Mouse (Mus musculus) spleen, adult 18-20 months (tissue): ENCODE results near the gene Foxk1.

Source experiments
- DNase-seq, 2 experiments: peaks; one replicate each; pipeline ENCODE4 v3.0.0; 2022; ENCODE audit warnings: mixed read lengths in 2 of 2

The Foxk1 gene

GRCm38 (mm10) chr5:142421886-142422285, 20.6 kb downstream of the Foxk1 start:
- no peak for DNase-seq

DNA sequence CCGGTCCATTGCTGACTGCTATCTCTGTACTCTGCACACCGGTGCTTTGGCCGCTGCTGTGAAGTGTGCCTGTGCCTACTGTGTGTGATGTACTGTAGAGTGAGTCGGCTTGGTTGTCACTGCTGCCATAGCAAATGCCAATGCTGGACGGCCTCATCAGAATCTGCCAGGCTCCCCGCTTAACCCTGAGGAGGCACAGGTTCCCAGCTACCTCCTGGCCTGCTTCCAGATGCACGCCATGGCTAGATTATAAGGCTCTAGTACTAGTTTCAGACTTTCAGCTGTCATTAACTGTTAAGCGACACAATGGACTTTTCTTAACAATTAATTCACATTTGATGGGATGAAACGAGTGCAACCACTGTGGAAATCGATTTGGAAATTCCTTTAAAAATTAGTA, 21.8 kb downstream of the Foxk1 start:
- no peak for DNase-seq

DNA sequence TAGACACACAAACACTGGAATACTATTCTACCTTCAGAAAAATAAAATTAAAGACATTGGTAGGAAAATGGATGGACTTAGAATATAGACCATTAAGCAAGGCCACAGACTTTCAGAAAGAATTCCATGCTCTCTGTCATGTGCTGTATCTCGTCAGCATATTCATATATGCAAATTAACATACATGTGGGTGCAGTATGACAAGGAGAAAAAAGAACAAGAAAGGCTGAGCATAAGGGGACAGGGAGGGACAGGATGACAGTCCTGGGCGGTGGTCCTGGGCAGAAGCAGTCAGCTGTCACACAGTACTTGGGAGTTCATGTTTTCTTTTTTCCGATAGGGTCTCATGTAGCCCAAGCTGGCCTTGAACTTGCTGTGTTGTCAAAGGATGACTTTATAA, 22.4 kb downstream of the Foxk1 start:
- no peak for DNase-seq

DNA sequence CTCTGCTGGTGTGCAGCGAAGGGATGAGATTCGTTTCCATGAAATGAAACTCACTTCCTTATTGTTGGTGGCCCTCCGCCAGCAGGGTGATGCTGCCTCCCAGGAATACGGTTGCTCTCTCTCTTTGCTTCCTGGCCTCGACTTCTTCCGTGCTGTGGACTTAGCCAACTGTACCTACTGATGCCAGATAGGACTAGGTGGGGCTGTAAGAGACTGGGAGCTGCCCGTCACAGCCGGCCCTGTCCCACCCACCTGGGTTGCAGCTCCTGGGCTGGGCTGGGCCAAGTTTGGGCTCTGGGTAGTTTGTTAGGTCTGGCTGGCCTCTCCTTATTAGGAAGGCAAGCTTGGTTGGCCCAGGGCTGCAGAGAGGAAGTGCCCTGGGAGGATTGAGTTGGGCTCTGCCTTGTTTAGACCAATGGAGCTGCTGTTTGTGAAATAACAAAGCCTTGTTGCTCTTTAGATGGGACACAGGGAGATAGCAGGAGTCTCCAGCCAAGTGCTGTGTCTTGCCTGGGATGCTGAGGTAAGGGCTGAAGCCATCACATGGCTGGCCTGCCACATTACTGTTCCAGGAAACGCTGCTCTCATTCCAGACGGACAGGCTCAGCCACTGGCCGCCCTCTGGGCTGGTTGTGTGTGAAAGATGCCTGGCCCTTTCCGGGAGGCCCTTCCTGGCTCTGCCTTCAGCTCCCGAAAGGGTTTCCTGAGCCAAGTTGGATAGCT, 23.5 kb downstream of the Foxk1 start:
- DNase-seq: no peak

DNA sequence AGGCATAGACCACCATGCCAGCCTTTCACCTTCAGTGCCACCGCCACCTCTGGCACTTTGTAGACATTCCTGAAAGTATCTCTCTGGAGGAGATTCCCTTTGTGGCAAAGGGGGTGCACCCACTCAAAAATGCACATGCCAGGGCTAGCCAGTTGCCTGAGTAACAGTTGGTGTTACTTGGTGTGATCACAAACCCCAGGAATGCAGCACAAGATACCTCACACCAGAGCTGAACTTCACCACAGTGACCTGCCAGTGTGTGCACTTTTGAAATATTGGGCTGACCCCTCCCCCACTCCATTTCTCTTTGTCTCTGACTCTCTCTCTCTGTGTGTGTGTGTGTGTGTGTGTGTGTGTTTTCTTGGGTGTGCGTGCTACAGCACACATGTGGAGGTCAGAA, 25.2 kb downstream of the Foxk1 start:
- DNase-seq: no peak

DNA sequence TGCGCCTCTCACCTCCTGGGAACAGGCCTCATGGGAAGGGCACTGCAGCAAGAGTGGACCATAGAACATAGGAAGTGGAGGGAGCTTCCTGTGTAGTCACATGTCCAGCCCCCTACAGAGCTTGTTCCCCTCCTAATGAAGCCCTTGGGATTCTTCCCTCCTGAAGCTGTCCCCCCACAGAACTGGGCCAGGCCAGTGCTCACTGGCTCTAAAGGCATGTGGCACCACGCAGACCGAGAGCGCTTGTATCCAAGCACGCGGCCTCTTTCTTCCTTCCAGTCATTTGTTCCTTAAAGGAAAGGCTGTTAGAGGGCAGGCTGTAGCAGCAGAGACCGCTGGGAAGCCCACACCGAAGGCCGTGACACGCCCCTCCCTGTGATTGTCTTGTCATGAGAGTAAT, 26.6 kb downstream of the Foxk1 start:
- DNase-seq: no peak

- no peak for DNase-seq
Measured at GRCm38 (mm10) chr5:142428691-142429090, 27.4 kb downstream of the Foxk1 start.

DNA sequence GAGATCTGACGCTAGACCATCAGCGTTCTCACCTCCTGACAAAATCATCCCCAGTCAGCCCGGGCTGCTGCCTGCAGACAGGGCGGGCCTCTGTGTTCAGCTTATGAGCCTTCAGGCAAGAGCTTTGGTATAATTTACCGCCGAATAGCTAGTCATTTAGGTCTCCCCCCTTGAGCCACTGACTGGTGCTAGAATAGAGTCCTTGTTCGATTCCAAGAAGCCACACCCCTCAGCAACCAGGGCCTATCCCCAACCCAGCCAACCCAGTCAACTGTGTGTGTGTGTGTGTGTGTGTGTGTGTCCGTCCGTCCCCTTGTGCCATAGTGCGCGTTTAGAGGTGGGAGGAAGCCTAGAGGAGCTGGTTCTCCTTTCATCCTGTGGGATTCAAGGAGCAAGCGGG, 29.7 kb downstream of the Foxk1 start:
- DNase-seq: no peak

- no peak for DNase-seq
Measured at GRCm38 (mm10) chr5:142431811-142432434, 30.6 kb downstream of the Foxk1 start.

GRCm38 (mm10) chr5:142432695-142433094, 31.4 kb downstream of the Foxk1 start:
- DNase-seq: no peak

DNA sequence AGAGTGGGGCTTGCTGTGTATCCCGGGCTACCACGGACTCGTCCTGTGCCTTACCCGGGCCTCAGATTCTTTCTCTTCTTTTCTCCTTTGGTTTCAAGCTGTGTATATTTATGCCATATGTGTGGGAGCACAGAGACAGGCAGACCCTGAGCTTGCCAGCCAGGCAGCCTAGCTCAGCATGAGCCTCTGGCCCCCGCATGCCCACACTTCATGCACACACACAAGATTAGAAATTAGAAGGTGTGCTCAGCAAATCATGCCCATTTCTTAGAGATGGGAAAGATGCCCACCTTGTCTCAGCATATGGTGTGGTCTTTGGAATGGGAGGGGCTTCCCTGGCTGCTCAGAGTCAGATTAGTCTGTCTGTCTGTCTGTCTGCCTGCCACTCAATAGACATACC, 32.8 kb downstream of the Foxk1 start:
- DNase-seq: no peak

GRCm38 (mm10) chr5:142435736-142436135, 34.4 kb downstream of the Foxk1 start:
- DNase-seq: no peak

DNA sequence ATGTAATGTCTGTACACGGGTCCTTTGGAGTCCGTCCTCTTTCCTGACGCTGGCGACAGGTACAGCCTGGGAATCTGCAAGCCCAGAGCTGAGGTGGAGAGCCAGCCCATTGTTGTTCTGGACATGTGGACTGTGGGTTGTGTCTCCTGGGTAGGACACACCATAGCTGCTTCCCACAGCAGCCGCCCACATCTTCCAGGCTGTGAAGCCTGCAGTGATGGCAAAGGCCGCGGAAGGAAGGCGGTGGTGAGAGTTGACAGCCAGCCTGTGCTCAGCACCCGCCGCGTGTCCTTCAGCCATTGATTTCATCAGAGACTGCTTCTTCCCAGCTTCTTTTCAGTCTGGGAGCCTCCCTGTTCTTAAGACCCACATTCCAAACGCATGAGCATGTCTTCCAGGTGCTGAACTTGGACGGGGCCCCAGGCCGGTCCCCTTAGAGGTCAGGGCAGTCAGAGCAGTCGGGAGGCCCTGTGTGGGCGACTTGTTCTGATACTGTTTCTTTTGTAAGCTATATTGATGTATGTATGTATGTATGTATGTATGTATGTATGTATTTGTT, 37.2 kb downstream of the Foxk1 start:
- no peak for DNase-seq

DNA sequence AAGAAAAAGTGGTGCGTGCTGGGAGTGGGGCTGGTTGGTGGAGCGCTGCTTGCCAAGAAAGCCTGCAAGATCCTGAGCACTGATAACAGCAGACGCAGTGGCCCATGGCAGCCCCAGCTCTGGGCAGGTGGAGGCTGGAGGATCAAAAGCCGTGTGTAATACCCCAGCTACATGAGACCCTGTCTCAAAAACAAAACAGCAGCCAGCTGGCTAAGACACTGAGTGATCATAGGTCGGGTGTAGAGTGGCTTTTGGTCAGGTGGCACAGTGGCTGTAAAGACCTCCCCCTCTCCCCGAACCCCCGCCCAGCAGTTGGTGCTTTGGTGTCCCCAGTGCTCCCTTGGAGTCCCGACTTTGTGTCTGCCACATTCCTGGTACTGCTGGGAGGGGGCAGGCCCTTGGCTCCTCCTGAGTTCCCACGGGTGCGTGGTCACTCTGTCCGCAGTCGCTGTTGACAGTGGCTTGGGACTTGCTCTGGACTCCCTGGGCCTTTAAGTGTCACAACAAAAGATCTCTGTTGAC, 38.7 kb downstream of the Foxk1 start:
- no peak for DNase-seq

DNA sequence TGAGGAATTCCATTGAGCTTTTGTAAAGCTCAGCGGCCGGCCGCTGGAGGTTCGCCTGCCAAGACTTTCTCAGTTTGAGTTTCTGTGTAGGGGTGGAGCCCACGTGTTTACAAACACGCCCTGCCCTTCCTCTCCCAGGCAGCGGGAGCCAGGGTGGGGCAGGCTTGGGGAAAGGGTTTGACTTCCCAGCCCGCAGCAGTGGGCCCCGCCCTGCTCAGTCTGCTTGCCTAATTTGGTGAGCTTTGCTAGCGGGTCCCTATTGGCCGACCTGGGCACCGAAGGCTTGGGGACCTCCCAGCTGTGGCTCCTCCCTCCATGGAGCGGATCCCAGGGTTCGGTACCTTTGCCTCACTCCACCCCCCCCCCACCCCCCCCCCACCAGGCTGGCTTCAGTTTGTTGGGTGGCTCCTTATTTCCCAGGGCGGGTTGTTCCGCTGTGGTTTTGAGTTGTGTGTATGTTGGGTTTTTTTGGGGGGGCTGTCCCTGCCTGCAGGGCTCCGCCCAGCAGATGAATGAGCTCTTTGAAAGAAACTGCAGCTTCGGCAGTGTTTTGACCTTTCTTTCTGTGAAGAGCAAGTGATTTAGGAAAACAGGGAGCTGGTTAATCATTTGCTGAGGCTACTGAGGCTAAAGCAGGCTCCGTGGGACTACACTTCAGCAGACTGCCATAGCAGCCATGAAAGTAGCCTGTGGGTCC, 39.3 kb downstream of the Foxk1 start:
- DNase-seq: peak; percentile 78 to 83

- peak in 1 of 2 experiments; percentile 40 for DNase-seq
Measured at GRCm38 (mm10) chr5:142441332-142442044, 40.2 kb downstream of the Foxk1 start.

DNA sequence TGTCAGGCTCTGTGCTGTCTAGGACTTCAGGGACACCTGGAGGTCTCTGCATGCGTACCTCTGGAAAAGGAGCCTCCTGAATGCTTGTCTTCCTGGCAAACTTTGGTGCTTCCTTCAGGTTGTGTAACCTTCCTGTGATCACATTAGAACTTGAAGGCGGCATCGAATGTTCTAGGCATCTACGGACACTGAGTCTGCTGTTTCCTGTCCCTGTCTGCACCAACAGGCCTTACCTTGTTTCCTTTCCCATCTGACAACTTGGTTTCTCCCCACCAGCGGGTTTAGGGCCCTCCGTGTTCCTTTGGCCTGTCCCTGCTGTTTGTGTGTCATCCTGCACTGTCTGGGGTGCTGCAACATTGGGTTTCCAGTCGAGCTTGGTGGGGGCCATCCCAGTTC, 40.7 kb downstream of the Foxk1 start:
- no peak for DNase-seq

DNA sequence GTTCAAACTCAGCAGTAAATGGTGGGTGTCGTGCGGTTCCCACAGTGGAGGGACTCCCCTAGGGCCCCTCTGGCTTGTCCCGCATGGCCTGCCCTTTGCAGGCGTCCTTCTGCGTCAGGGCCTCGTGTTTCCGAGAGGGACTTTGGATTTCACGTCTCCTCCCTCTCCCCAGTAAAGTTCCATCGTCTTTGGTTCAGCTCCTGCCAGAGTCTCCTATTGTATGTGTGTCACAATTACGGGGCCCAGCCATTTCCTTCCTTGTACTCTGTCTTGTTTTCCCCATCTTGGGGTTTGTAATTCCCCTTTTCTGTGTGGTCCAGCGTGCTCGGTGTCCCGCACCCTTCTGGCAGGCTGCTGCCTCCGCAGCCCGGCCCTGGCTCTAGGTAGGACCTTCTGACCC, 42.2 kb downstream of the Foxk1 start:
- no peak for DNase-seq

- DNase-seq: no peak
Measured at GRCm38 (mm10) chr5:142443994-142444393, 42.7 kb downstream of the Foxk1 start.

- no peak for DNase-seq
Measured at GRCm38 (mm10) chr5:142444791-142445531, 43.7 kb downstream of the Foxk1 start.

DNA sequence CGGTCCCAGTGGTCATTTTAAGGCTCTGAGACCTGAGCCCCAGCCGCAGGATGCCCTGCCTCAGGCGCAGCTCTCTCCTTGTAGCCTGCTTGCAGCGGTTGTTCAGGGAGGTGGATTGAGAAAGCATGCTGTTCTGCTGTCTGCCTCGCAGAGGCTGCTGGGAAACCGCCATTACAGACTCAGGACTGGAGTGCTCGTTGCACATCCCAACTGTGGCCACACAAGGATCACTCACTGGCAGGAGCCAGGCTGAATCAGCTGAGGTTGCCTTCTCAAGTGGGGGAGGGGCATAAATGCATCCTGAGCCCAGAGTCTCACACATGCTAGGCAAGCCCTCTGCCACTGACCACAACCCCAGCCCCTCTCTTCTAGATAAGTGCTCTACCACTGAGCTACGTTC, 44.4 kb downstream of the Foxk1 start:
- DNase-seq: no peak

DNA sequence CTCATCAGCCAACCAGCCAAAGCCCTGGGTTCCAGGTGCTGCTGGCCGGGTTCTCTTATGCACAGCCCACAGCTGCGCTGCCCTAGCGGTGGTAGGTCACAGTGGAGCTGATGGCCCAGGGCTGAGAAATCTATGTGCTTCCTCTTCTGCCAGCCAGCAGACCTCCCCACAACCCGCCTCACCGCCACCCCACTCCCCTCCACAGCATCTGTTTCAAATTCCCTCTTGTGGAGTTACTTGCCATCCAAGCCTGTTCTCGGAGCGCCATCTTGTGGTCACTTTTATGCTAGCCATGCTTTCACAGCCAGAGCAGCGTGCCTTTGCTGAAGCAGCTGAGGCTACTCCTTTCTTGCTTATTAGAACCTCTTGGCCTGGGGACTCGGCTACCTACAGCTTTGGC, 46.8 kb downstream of the Foxk1 start:
- DNase-seq: peak; percentile 83 to 92
